Mouse (Mus musculus): Measurements from ENCODE around the gene Amer3.
"Not testable (repeated sequence)": the region's sequence is repeated elsewhere in the genome, so short reads cannot be mapped to it uniquely, and the experiment has no call there.

Amer3 gene

DNA sequence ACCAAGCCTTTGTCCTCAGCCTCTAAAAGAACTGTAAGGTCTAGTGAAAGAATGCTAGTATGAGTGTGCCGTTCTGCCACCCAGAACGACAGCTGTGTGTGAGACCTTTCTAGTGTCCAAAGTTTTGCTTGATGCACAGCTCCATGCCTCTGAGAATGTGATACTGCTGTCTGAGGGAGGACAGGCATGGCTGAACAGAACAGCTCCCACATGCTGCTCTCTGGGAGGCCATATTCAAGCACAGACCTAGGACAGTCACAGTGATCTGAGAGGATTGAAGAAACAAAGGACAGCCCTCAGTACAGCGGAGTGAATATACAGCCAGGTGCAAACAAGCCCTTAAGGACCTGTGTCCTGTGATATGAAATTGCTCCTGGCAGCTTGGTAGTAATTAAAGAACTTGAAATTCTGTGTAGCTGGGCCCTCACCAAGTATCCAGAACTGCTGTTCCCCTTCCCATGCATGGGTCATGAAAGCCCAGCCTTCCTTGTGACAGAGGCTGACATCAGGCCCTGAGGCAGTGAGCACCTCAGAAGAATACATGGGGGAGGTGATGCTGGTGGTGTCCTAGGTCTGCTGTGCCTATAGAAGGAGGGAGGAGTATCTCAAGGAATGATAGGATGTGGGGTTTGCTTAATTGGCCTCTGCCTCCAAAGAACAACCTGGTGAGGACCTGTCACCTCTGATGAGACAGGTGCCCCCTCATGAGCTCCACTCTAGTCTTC, 22.0 kb downstream of the Amer3 start:
- DNase-seq (ENCODE audit: low read depth, low spot score): no peak

DNA sequence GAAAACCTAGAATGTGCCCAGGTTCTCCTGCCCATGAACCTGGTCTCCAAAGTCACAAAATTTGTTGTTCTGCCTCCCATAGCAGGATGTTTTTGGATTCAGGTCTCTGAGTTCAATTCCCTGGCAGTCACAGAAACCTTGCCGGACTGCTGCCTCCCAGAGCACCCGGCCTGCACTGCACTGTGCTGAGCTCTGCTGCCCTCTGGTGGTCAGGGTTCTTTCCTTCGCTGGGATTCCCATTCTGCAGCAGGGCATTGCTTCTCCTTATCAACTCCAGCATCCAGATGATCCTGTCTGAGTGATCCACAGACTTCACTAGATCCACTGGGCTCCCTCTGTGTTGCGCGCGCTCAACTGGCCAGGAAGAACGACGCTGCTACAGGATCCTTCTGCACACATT, 22.9 kb downstream of the Amer3 start:
- DNase-seq (ENCODE audit: low read depth, low spot score): peak; percentile 16

- no peak for DNase-seq (ENCODE audit: low read depth, low spot score)
Measured at GRCm38 (mm10) chr1:34613801-34614200, 34.3 kb downstream of the Amer3 start.

GRCm38 (mm10) chr1:34620116-34620515, 40.7 kb downstream of the Amer3 start:
- DNase-seq (ENCODE audit: low read depth, low spot score): not testable (repeated sequence)

DNA sequence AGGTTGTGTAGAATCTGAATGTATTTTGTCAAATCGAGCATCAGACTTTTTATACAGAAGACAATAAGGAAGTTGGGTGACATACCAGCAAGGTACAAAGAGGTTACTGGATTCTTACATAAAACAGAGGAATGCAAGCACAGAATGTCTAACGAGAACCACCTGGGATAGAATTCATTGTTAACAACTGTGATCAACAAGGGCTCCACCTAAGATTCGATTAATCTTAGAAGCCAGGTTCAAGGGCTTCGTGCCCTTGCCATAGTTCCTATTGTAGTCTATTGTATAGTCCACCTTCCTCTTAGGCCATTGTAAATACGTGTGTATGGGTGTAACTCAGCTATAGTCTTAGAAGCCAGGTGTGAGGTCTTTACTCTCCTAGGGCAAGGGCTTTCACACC, 41.3 kb downstream of the Amer3 start:
- not testable (repeated sequence) for DNase-seq (ENCODE audit: low read depth, low spot score)

- DNase-seq (ENCODE audit: low read depth, low spot score): no peak
Measured at GRCm38 (mm10) chr1:34635711-34636110, 56.3 kb downstream of the Amer3 start.

Data from brain, embryonic 18.5 days (tissue).